Mouse (Mus musculus) bone marrow, adult 2 months (tissue): ENCODE measurements at regions not wholly inside any gene's neighbourhood (a gene's known extent, or its start where the extent isn't known, plus 50 kb on each side); places are given as distances from the start of the nearest gene placed in this dataset.

ENCODE experiments used
- CTCF ChIP-seq: fragments of 200-500 bp; IDR thresholded peaks from 2 replicates; pipeline ENCODE4 v1.5.1; 2011; ENCODE audit warnings: low read length, control low read depth; ENCODE audit not compliant: control insufficient read depth, insufficient read depth
- POLR2A ChIP-seq: fragments of 200-500 bp; IDR thresholded peaks from 2 replicates; pipeline ENCODE4 v1.6.1; 2011; ENCODE audit warnings: low read depth, mild to moderate bottlenecking, control low read depth, low read length, borderline replicate concordance; ENCODE audit not compliant: control insufficient read depth

DNA sequence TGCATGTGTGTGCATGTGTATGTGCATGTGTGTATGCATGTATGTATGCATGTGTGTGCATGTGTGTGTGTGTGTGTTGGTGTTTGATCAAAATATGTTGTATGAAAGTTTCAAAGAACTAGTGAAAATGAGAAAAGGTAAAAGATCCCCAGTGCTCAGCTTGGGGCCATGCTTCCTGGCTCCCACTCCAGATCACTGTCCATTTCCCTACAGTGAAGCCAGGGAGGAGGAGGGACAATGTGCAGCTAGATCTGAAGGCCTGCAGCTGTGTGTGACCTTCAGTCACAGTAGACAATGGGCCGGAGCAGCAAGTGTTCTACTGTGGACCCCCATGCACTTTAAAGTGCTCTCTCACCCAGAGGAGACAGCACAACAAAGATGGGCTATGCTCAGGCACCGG is 525.1 kb downstream of the Vrk1 start:
- TF ChIP-seq POLR2A, result no peak
- no peak for TF ChIP-seq CTCF
